Mouse (Mus musculus) urinary bladder, postnatal 14 days (tissue): ENCODE measurements around the gene Nol6.
"Not testable (repeated sequence)": the region's sequence is repeated elsewhere in the genome, so short reads cannot be mapped to it uniquely, and the experiment has no call there.

Source experiments
- DNase-seq: peaks from one replicate; pipeline ENCODE4 v3.0.0; 2021; ENCODE audit warnings: low spot score

The Nol6 gene

GRCm38 (mm10) chr4:41082803-41083202, 41.5 kb downstream of the Nol6 start:
- not testable (repeated sequence) for DNase-seq

- no peak for DNase-seq
Measured at GRCm38 (mm10) chr4:41081733-41082132, 42.5 kb downstream of the Nol6 start.

GRCm38 (mm10) chr4:41078726-41079125, 45.5 kb downstream of the Nol6 start:
- peak; percentile 67 for DNase-seq

GRCm38 (mm10) chr4:41074461-41074860, 49.8 kb downstream of the Nol6 start:
- no peak for DNase-seq

- peak; percentile 58 for DNase-seq
Measured at GRCm38 (mm10) chr4:41073008-41073817, 51.0 kb downstream of the Nol6 start.

GRCm38 (mm10) chr4:41071500-41072429, 52.5 kb downstream of the Nol6 start:
- DNase-seq: no peak

- DNase-seq: peak; percentile 71
Measured at GRCm38 (mm10) chr4:41065196-41065595, 59.1 kb downstream of the Nol6 start.
